Mouse (Mus musculus): Measurements from ENCODE around the gene Nck2.

DNA sequence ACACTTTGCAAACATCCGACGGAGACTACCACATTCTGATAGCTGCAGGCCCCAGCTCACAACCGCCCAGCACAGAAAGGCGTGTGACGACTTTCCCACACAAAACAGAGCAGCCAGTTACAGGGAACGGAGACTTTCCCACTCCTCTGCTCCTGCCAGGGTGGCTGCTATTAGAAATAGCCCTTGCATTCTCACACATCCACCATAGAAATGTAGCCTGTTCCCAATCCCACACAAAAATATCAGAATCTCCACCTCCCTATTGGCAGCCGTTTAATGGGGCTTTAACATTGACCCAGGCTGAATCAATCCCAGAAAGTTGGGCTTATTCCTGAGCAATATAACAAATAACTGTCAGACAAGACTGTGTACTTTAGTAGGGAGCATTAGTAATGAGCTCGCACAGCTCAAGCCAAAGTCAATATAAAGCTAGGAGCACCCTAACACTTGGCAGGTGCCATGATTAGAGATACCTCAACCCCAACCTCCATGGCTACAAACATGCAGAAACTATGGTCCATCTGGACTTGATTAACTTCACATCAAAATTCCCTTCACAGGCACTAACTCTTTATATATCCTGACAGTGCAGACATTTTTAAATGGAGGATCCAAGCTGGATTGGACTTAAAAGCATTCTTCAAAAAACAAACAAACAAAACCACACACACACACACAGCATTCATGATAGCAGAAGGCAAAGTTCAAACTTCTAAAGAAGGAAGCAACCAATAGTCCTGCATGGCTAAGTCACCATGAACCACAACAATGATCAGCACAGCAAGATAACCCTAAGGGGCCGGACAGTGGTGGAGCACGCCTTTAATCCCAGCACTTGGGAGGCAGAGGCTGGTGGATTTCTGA, 45.4 kb upstream of the Nck2 start:
- no peak for TF ChIP-seq CTCF (IDR thresholded peaks at IDR 0.05; ENCODE audit: low read depth)
- no peak for TF ChIP-seq EP300 (IDR thresholded peaks at IDR 0.05; ENCODE audit: low read depth)
